In the genomic region with DNA sequence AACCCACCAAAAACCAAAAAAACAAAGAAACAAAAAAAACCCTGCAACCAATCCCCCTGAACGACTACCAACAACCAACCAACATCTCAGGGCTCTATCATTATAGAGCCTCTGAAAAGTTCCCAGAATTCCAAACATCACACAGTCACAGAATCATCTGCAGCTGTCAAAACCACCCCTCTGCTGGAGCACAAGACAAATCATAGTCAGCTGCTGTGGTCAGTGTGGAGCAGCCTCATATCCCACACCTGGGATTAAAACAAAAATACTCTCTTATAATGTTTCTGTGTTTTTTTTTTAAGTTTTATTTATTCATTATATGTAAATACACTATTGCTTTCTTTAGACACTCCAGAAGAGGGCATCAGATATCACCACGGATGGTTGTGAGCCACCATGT, we compare ENCODE assay signal across 27 mouse cellular contexts.
"Had no signal": no experiment of that assay in that cellular context is flagged by ENCODE, and none has a peak within 500 bp of the region (broad histone marks: within the 10 kb centered on the region; RNA-seq: fewer than 3 reads in every experiment).

No protein-coding gene starts in this region.

- H3K4me3 ChIP-seq: embryonic facial prominence, embryonic 10.5 days; embryonic facial prominence, embryonic 12.5 days; embryonic facial prominence, embryonic 13.5 days; embryonic facial prominence, embryonic 15.5 days; erythroblast, embryonic 14.5 days; forebrain, embryonic 10.5 days; forebrain, embryonic 12.5 days; forebrain, embryonic 13.5 days; forebrain, embryonic 15.5 days; gastrocnemius, adult 2 months had no signal

- H3K4me2 ChIP-seq: embryonic facial prominence, embryonic 12.5 days; embryonic facial prominence, embryonic 13.5 days; embryonic facial prominence, embryonic 15.5 days; forebrain, embryonic 12.5 days; forebrain, embryonic 13.5 days; forebrain, embryonic 15.5 days had no signal

- DNase-seq: cerebellum, adult 2 months; cerebellum, adult 8-10 months; cerebellum, adult 9-10 months; cerebellum, adult 9-11 months; cerebellum, postnatal 10 days; cerebellum, postnatal 14 days; cerebellum, postnatal 25 days; cerebellum, postnatal 36 days; embryo, embryonic 11 days; forebrain, postnatal 0 days; gastrocnemius, adult 2 months; gastrocnemius, postnatal 10 days; gastrocnemius, postnatal 14 days; gastrocnemius, postnatal 25 days; gastrocnemius, postnatal 36 days; heart, adult 11 months; heart, adult 18-20 months had no signal

- H3K9ac ChIP-seq: embryonic facial prominence, embryonic 12.5 days; embryonic facial prominence, embryonic 13.5 days; embryonic facial prominence, embryonic 15.5 days; forebrain, embryonic 12.5 days; forebrain, embryonic 13.5 days; forebrain, embryonic 15.5 days; forebrain, postnatal 0 days had no signal

- H3K9me3 ChIP-seq: embryonic facial prominence, embryonic 10.5 days; embryonic facial prominence, embryonic 12.5 days; embryonic facial prominence, embryonic 13.5 days; embryonic facial prominence, embryonic 15.5 days; forebrain, embryonic 10.5 days; forebrain, embryonic 12.5 days; forebrain, embryonic 13.5 days; forebrain, embryonic 15.5 days had no signal

- H3K27me3 ChIP-seq: embryonic facial prominence, embryonic 12.5 days; embryonic facial prominence, embryonic 13.5 days; embryonic facial prominence, embryonic 15.5 days; forebrain, embryonic 12.5 days; forebrain, embryonic 13.5 days; forebrain, embryonic 15.5 days had no signal

- H3K27ac ChIP-seq: embryonic facial prominence, embryonic 10.5 days; embryonic facial prominence, embryonic 13.5 days; embryonic facial prominence, embryonic 15.5 days; forebrain, embryonic 10.5 days; gastrocnemius, adult 2 months had no signal

- H3K36me3 ChIP-seq: forebrain, embryonic 10.5 days; forebrain, embryonic 12.5 days had no signal

- ATAC-seq: forebrain, embryonic 13.5 days; forebrain, embryonic 14.5 days; forebrain, embryonic 15.5 days had no signal
